In the genomic region with DNA sequence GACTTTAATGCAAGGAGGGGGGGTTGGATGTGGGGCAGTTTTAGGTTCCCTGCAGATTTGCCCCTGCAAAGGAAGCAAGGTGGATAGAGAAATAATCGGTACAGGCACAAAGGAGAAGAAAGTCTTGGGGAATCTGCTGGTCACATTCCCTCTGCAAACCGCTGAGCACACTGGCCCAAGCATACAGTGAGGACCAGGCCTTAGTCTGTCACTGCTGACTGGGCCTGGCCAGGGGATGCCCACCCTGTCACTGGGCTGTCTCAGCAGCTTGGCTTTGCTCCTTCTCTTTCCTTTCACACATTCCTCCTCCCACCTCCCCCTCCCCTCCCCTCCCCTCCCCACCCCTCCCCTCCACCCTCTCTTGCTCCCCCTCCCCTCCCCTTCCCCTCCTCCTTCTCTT, we compare ENCODE assay signal across 10 mouse cellular contexts.
A peak's percentile ranks its signal among the peaks of the same experiment; 100 is the strongest.
DNase-seq lines count a peak whose midpoint lies in the region; ATAC-seq and TF ChIP-seq lines count a peak whose summit lies in the region.
"Had no signal": no experiment of that assay in that cellular context is flagged by ENCODE, and none has a peak within 500 bp of the region (broad histone marks: within the 10 kb centered on the region; RNA-seq: fewer than 3 reads in every experiment).

No protein-coding gene starts in this region.

- H3K79me2 ChIP-seq in myocyte (ENCODE audit: control insufficient read depth, insufficient read depth), result no peaks in the 10 kb centered on the region

- H3K4me2 ChIP-seq in lung, embryonic 14.5 days, result no peak overlapping the region
- H3K4me2 ChIP-seq in heart, embryonic 15.5 days, result no peak overlapping the region
- peak overlapping the region; percentile 15 for H3K4me2 ChIP-seq in myocyte (ENCODE audit: low read depth)

- H3K27ac ChIP-seq in lung, embryonic 14.5 days (ENCODE audit: low read depth), result 0 out of 2 replicates have a peak overlapping the region, but pooled peaks have one; percentile 10
- peak overlapping the region; percentile 51 for H3K27ac ChIP-seq in heart, embryonic 15.5 days
- no peak overlapping the region for H3K27ac ChIP-seq in thymus, adult 2 months (ENCODE audit: control insufficient read depth, insufficient read depth, low read length)

- peaks cover 12% of the 10 kb centered on the region for H3K4me1 ChIP-seq in lung, embryonic 14.5 days (ENCODE audit: insufficient read depth)
- H3K4me1 ChIP-seq in lung, adult 2 months (ENCODE audit: control insufficient read depth, insufficient read depth, low read length), result peaks cover 6% of the 10 kb centered on the region
- peaks cover 37% of the 10 kb centered on the region for H3K4me1 ChIP-seq in heart, embryonic 15.5 days (replicated peaks)
- no peaks in the 10 kb centered on the region for H3K4me1 ChIP-seq in thymus, adult 2 months (replicated peaks; ENCODE audit: control insufficient read depth, insufficient read depth, low read length)

- H3K36me3 ChIP-seq in lung, embryonic 14.5 days (ENCODE audit: insufficient read depth), result no peaks in the 10 kb centered on the region
- no peaks in the 10 kb centered on the region for H3K36me3 ChIP-seq in heart, embryonic 15.5 days
- H3K36me3 ChIP-seq in myocyte (ENCODE audit: control insufficient read depth, insufficient read depth), result no peaks in the 10 kb centered on the region
- H3K36me3 ChIP-seq in thymus, adult 2 months (ENCODE audit: control insufficient read depth, insufficient read depth, low read length), result no peaks in the 10 kb centered on the region

- no peak overlapping the region for H3K4me3 ChIP-seq in lung, embryonic 14.5 days (ENCODE audit: low read depth, low read length)
- H3K4me3 ChIP-seq in lung, adult 2 months (replicated peaks; ENCODE audit: extremely low read depth, low read depth, low read length), result no peak overlapping the region
- no peak overlapping the region for H3K4me3 ChIP-seq in heart, embryonic 15.5 days
- H3K4me3 ChIP-seq in myocyte, result no peak overlapping the region
- no peak overlapping the region for H3K4me3 ChIP-seq in thymus, adult 2 months (ENCODE audit: control insufficient read depth, insufficient read depth, low read length)

- no peak; the same call in 1 of the 2 replicates for ATAC-seq in lung, embryonic 14.5 days (ENCODE audit: insufficient read depth)
- ATAC-seq in heart, embryonic 15.5 days (replicated peaks; ENCODE audit: insufficient number of reproducible peaks, insufficient read depth, low FRiP score, low read depth), result peak; percentile 58; the same call in 1 of the 2 replicates

- intact Hi-C loops in heart, postnatal 36 days (cut with DNase I), result loop anchor here (5.0 kb wide), 1 partner anchor 65 kb away; the partner anchor contains the start of gene Rhou

- H3ac ChIP-seq in myocyte (ENCODE audit: control insufficient read depth, insufficient read length), result no peak overlapping the region

- WGBS in lung, embryonic 14.5 days, result 23% methylated on average over 2 of the region's 2 CpGs
- WGBS in lung, adult 2 months, result 41% methylated on average over 2 of the region's 2 CpGs
- WGBS in heart, embryonic 15.5 days, result 38% methylated on average over 2 of the region's 2 CpGs
- 74% methylated on average over 2 of the region's 2 CpGs for WGBS in thymus, adult 2 months

- no peak overlapping the region for H3K9ac ChIP-seq in lung, embryonic 14.5 days
- no peak overlapping the region for H3K9ac ChIP-seq in heart, embryonic 15.5 days

- TF ChIP-seq CTCF in lung, embryonic 14.5 days (IDR thresholded peaks at IDR 0.05; ENCODE audit: low read depth), result no peak
- no peak for TF ChIP-seq CTCF in lung, adult 2 months (IDR thresholded peaks at IDR 0.05; ENCODE audit: insufficient read depth, low read length)
- no peak for TF ChIP-seq CTCF in thymus, adult 2 months (IDR thresholded peaks at IDR 0.05; ENCODE audit: borderline replicate concordance, control insufficient read depth, extremely low read depth, insufficient read depth, low read length, poor library complexity)

- H3K27me3 ChIP-seq in lung, embryonic 14.5 days (ENCODE audit: insufficient read depth, low read length), result no peaks in the 10 kb centered on the region
- no peaks in the 10 kb centered on the region for H3K27me3 ChIP-seq in heart, embryonic 15.5 days
- H3K27me3 ChIP-seq in myocyte (ENCODE audit: control insufficient read depth, insufficient read depth, insufficient read length), result no peaks in the 10 kb centered on the region
- H3K27me3 ChIP-seq in thymus, adult 2 months (ENCODE audit: control insufficient read depth, insufficient read depth, low read length), result no peaks in the 10 kb centered on the region; the same call in 1 of the 2 replicates

- no peaks in the 10 kb centered on the region for H3K9me3 ChIP-seq in lung, embryonic 14.5 days (ENCODE audit: low read depth, low read length)
- H3K9me3 ChIP-seq in heart, embryonic 15.5 days (replicated peaks), result no peaks in the 10 kb centered on the region

- TF ChIP-seq POLR2A in lung, adult 2 months (IDR thresholded peaks at IDR 0.05; ENCODE audit: borderline replicate concordance, extremely low read depth, low read depth, low read length), result no peak
- no peak for TF ChIP-seq POLR2A in myocyte (IDR thresholded peaks at IDR 0.05; ENCODE audit: insufficient read length, low read depth)
- TF ChIP-seq POLR2A in thymus, adult 2 months (IDR thresholded peaks at IDR 0.05; ENCODE audit: control insufficient read depth, extremely low read depth, insufficient read depth, low read length, poor library complexity), result no peak

- peak; percentile 85 for DNase-seq in heart, adult 11 months
- no peak for DNase-seq in heart, postnatal 36 days
- DNase-seq in lung, embryonic 14.5 days, result no peak
- DNase-seq in lung, adult 2 months, result no peak
- no peak for DNase-seq in urinary bladder, adult 18-20 months (ENCODE audit: low spot score in 2 of 2)
- DNase-seq in thymus, adult 2 months, result no peak
- DNase-seq: cerebellum, postnatal 10 days; spleen, adult 18-20 months had no signal

TF ChIP-seq in myocyte, 11 proteins besides CTCF, POLR2A, EP300 and RAD21:
- TF ChIP-seq MYOD1 (IDR thresholded peaks at IDR 0.05; ENCODE audit: control insufficient read depth in 1 of 3, insufficient read length in 2 of 3, low read depth in 2 of 3), result no peak
- TF ChIP-seq E2F4 (IDR thresholded peaks at IDR 0.05; ENCODE audit: insufficient read depth), result no peak
- TF ChIP-seq TCF12 (IDR thresholded peaks at IDR 0.05; ENCODE audit: insufficient read depth, poor library complexity, severe bottlenecking), result no peak
- no peak for TF ChIP-seq USF1 (IDR thresholded peaks at IDR 0.05; ENCODE audit: low read depth)
- TF ChIP-seq POLR2AphosphoS2 (IDR thresholded peaks at IDR 0.05; ENCODE audit: insufficient read length, low read depth), result no peak
